Mouse (Mus musculus): ENCODE data around the gene Tmem131.

The Tmem131 gene

DNA sequence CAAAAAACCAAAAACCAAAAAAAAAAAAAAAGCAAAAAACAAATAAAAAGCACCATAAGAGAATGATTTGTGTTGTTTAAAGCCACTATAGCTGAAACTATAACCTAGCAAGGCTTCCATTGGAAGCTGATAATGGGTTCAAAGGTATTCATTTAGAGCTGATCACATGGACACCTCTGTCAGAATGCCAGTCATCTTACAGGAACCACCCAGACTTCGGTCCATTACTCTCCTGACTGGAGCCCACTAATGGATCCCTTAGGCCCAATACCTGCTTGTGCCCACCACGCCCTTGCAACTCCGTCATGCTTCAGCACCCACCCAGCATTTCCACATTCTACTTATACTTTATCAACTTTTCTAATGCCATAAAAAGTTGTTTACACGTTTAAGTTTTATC is 17.2 kb downstream of the Tmem131 start:
- Histone ChIP-seq H3K9me3 (ENCODE audit: low read length) (no peaks in the 10 kb centered on the region), H3K4me3 (replicated peaks; ENCODE audit: low read length) (no peak overlapping the region), H3K27me3 (ENCODE audit: insufficient read depth, low read length) (no peaks in the 10 kb centered on the region), H3K36me3 (ENCODE audit: insufficient read depth, low read length) (peaks cover 67% of the 10 kb centered on the region), H3K4me1 (replicated peaks; ENCODE audit: low read depth, low read length) (peaks cover 97% of the 10 kb centered on the region)
- no peak for TF ChIP-seq POU5F1 (IDR thresholded peaks at IDR 0.05; ENCODE audit: borderline replicate concordance, low read length)
- no peak for TF ChIP-seq NANOG (IDR thresholded peaks at IDR 0.05; ENCODE audit: borderline replicate concordance, low read length)
- no peak for TF ChIP-seq CTCF (conservative IDR thresholded peaks at IDR 0.05; ENCODE audit: low read length)

DNA sequence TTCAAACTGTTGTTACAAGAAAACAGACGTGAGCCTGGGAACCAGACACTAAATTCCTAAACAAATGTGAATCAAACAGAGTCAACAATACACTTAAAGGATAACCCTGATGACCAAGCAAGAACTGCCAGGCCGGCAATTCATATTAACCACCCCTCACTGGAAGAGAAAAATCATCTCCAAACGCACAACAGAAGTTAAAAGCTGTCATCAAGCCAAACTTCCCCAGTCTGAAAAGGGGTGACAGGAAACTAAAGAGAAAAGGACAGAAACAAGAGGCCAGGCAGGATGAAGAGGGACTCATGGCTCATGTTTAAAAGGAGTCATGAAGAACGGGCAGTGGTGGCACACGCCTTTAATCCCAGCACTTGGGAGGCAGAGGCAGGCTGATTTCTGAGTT is 17.7 kb downstream of the Tmem131 start:
- Histone ChIP-seq H3K9me3 (ENCODE audit: low read length) (no peaks in the 10 kb centered on the region), H3K4me3 (replicated peaks; ENCODE audit: low read length) (no peak overlapping the region), H3K36me3 (ENCODE audit: insufficient read depth, low read length) (peaks cover 68% of the 10 kb centered on the region), H3K27me3 (ENCODE audit: insufficient read depth, low read length) (no peaks in the 10 kb centered on the region), H3K4me1 (replicated peaks; ENCODE audit: low read depth, low read length) (peaks cover 97% of the 10 kb centered on the region)
- TF ChIP-seq POU5F1 (IDR thresholded peaks at IDR 0.05; ENCODE audit: borderline replicate concordance, low read length) (no peak), NANOG (IDR thresholded peaks at IDR 0.05; ENCODE audit: borderline replicate concordance, low read length) (no peak), CTCF (conservative IDR thresholded peaks at IDR 0.05; ENCODE audit: low read length) (no peak)

DNA sequence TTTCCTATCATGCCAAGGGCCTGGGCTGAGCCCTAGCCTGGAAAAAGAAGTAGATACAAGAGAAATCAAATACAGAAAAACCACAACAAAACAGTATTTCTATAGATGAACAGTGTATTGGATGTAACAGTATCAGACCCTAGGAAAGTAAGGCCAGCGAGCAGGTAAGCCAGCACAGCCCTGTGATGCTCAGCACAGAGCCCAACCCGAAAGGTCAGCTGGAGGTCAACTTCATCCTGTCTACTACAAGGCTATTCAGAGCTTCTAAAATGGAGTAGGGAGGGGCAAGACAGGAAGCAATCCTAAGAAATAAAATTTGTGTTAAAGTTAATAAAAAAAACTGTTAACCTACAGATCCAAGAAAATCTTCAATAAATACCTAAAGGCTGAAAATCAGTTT is 18.6 kb downstream of the Tmem131 start:
- TF ChIP-seq NANOG (IDR thresholded peaks at IDR 0.05; ENCODE audit: borderline replicate concordance, low read length) (no peak), POU5F1 (IDR thresholded peaks at IDR 0.05; ENCODE audit: borderline replicate concordance, low read length) (no peak), CTCF (conservative IDR thresholded peaks at IDR 0.05; ENCODE audit: low read length) (no peak)
- Histone ChIP-seq H3K4me1 (replicated peaks; ENCODE audit: low read depth, low read length) (peaks cover 97% of the 10 kb centered on the region), H3K9me3 (ENCODE audit: low read length) (no peaks in the 10 kb centered on the region), H3K36me3 (ENCODE audit: insufficient read depth, low read length) (peaks cover 68% of the 10 kb centered on the region), H3K4me3 (replicated peaks; ENCODE audit: low read length) (no peak overlapping the region), H3K27me3 (ENCODE audit: insufficient read depth, low read length) (no peaks in the 10 kb centered on the region)

DNA sequence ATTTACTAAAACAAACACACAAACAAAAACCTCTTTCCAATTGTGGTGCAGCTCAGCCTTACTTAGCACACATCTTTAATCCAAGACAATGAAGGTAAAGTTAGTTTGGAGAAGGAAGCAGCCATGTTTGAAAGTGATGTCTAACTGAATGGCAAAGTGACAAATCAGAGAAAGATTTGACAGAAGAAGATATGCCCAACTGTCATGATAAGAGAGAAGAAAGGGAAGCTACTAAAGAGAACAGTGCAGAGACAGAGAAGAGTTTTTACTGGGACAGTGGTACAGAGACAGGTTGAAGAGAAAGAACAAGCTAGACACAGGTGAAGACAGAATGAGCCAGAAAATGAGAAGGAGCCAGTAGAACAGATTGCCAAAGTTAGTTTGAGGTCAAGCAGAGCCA is 19.6 kb downstream of the Tmem131 start:
- TF ChIP-seq POU5F1 (IDR thresholded peaks at IDR 0.05; ENCODE audit: borderline replicate concordance, low read length) (no peak), NANOG (IDR thresholded peaks at IDR 0.05; ENCODE audit: borderline replicate concordance, low read length) (no peak), CTCF (conservative IDR thresholded peaks at IDR 0.05; ENCODE audit: low read length) (no peak)
- Histone ChIP-seq H3K4me1 (replicated peaks; ENCODE audit: low read depth, low read length) (peaks cover 97% of the 10 kb centered on the region), H3K9me3 (ENCODE audit: low read length) (no peaks in the 10 kb centered on the region), H3K27me3 (ENCODE audit: insufficient read depth, low read length) (no peaks in the 10 kb centered on the region), H3K36me3 (ENCODE audit: insufficient read depth, low read length) (peaks cover 66% of the 10 kb centered on the region), H3K4me3 (replicated peaks; ENCODE audit: low read length) (no peak overlapping the region)

DNA sequence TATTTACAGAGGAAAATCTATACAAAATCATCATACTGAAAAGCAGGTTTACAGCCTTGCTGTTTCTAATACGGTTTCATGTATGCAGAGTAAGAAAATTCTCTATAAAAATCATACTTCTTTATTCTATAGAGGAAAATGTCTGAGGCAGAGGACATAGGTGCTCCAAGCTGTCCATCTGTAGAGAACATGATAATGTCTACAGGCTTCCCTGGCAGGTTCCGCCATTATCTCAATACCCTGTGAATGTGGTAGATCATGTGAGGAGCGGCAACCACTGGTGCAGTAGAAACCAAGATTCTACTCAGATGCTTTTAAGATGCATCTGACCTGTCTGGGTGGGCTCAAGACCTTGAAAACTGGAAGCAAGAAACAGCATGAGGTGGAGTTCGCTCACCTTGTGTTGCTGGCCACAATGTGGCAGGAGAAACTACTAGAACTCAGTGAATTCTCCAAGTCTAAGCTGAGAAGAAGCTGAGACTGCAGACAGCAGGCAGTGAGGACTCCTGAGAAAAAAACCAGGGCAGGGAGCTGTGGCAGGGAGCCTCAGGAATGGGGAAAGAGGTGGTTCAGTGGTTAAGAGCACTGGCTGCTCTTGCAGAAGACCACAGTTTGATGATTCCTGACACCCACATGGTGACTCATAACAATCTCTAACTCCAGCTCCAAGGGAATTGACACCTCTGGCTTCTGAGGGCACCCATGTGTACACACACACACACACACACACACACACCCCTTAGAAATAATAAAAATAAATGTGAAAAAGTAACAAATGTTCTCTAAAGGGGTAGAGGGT is 20.6 kb downstream of the Tmem131 start:
- TF ChIP-seq NANOG (IDR thresholded peaks at IDR 0.05; ENCODE audit: borderline replicate concordance, low read length), result no peak
- no peak for TF ChIP-seq CTCF (conservative IDR thresholded peaks at IDR 0.05; ENCODE audit: low read length)
- no peak overlapping the region for H3K4me3 ChIP-seq (replicated peaks; ENCODE audit: low read length)
- H3K36me3 ChIP-seq (ENCODE audit: insufficient read depth, low read length), result peaks cover 67% of the 10 kb centered on the region
- H3K27me3 ChIP-seq (ENCODE audit: insufficient read depth, low read length), result no peaks in the 10 kb centered on the region
- peaks cover 98% of the 10 kb centered on the region for H3K4me1 ChIP-seq (replicated peaks; ENCODE audit: low read depth, low read length)
- no peaks in the 10 kb centered on the region for H3K9me3 ChIP-seq (ENCODE audit: low read length)

DNA sequence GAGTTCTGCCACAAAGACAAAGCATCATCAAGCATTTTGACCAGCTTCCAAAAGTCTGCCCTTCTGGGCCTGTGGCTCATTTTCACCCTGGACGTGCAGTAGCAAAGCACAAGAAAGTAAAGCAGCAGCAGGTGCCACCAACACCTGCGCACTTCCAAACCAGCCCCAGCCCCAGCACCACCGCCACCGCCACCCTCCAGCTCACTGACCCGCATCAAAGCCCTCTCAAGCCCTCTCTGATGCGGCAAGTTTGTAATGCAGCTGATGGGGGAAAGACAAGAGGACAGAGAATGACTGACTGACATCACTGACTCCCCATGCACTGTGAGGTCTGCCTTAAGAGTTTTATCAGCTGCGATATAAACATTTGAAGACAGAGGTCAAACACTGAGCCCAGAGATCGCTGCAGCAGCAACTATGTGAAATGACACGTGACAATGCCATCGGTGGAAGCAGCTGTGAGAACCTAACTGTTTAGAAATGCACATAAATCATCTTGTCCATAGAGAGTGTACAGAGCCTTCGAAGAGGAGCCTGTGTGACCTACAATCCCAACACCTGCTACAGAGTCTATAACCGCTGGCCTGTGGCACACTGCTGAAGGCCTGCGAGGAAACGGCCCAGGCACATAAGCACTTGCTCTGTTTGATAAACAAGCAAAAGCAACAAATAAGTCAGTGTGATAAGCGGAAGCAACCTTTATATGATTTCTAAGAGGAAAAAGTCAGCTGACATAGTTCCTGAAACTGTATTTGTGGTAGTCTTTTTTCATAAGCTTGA is 21.7 kb downstream of the Tmem131 start:
- no peaks in the 10 kb centered on the region for H3K9me3 ChIP-seq (ENCODE audit: low read length)
- H3K4me3 ChIP-seq (replicated peaks; ENCODE audit: low read length), result no peak overlapping the region
- H3K36me3 ChIP-seq (ENCODE audit: insufficient read depth, low read length), result peaks cover 77% of the 10 kb centered on the region
- TF ChIP-seq CTCF (conservative IDR thresholded peaks at IDR 0.05; ENCODE audit: low read length), result no peak
- H3K27me3 ChIP-seq (ENCODE audit: insufficient read depth, low read length), result no peaks in the 10 kb centered on the region
- H3K4me1 ChIP-seq (replicated peaks; ENCODE audit: low read depth, low read length), result peaks cover 100% of the 10 kb centered on the region

DNA sequence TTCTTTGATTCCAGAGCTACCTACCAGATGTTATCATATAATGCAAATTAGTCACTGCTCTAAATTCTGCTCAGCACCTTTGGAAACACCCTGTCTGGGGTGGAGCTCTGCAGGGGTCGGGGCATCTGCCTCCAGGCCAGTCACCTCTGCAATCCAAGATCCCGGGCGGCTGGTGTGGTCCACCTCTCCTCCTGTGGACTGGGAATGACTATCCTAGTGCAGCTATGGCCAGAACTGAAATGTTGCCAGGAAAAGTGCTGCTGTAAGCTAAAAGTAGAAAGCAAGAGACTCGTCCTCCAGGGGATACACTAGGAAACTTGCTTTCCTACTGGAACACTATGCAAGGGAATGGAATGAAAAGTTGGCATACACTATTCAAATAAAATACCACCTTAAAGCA is 22.7 kb downstream of the Tmem131 start:
- peaks cover 100% of the 10 kb centered on the region for H3K4me1 ChIP-seq (replicated peaks; ENCODE audit: low read depth, low read length)
- TF ChIP-seq NANOG (IDR thresholded peaks at IDR 0.05; ENCODE audit: borderline replicate concordance, low read length) (no peak), CTCF (conservative IDR thresholded peaks at IDR 0.05; ENCODE audit: low read length) (no peak), POU5F1 (IDR thresholded peaks at IDR 0.05; ENCODE audit: borderline replicate concordance, low read length) (no peak)
- H3K27me3 ChIP-seq (ENCODE audit: insufficient read depth, low read length), result no peaks in the 10 kb centered on the region
- H3K9me3 ChIP-seq (ENCODE audit: low read length), result no peaks in the 10 kb centered on the region
- H3K4me3 ChIP-seq (replicated peaks; ENCODE audit: low read length), result no peak overlapping the region
- H3K36me3 ChIP-seq (ENCODE audit: insufficient read depth, low read length), result peaks cover 86% of the 10 kb centered on the region

DNA sequence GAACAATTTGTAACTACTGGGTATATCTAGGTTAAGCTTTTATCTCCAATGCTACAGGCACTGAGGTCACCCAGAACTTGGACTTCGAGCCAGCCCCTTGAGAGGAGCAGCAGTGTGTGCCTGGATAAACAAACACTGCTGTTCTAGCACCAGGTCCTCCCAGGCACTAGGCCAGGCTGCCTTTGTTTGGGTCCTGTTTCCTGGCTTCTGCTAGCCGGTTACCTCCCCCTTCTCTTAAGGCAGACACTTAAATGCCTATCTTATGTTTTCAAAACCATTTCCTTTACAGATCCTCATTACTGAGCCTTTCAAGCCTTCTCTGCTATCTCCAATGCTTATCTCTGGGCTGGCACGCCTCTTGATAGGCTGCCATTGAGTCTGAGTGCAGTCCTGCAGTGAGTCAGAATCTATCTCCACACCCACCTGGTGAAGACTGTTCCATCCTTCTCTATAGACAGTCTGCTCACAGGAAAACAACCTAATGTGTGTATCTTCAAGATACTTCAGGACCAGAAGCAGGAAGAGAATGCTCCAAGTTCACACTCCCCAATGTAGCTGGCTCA is 23.2 kb downstream of the Tmem131 start:
- Histone ChIP-seq H3K4me1 (replicated peaks; ENCODE audit: low read depth, low read length) (peaks cover 100% of the 10 kb centered on the region), H3K9me3 (ENCODE audit: low read length) (no peaks in the 10 kb centered on the region), H3K27me3 (ENCODE audit: insufficient read depth, low read length) (no peaks in the 10 kb centered on the region), H3K36me3 (ENCODE audit: insufficient read depth, low read length) (peaks cover 90% of the 10 kb centered on the region), H3K4me3 (replicated peaks; ENCODE audit: low read length) (no peak overlapping the region)
- TF ChIP-seq CTCF (conservative IDR thresholded peaks at IDR 0.05; ENCODE audit: low read length) (no peak), NANOG (IDR thresholded peaks at IDR 0.05; ENCODE audit: borderline replicate concordance, low read length) (no peak), POU5F1 (IDR thresholded peaks at IDR 0.05; ENCODE audit: borderline replicate concordance, low read length) (no peak)

Data from E14TG2a.4 (cell line).